Mouse (Mus musculus): ENCODE results near the gene Hist1h2bl. TPM values are rescaled to one million over a fixed set of nuclear protein-coding genes. Genes with fewer than 3 reads are reported as not detected.

The Hist1h2bl gene
- polyA plus RNA-seq, 1 experiment from 2014 or later = 1.7 TPM

DNA sequence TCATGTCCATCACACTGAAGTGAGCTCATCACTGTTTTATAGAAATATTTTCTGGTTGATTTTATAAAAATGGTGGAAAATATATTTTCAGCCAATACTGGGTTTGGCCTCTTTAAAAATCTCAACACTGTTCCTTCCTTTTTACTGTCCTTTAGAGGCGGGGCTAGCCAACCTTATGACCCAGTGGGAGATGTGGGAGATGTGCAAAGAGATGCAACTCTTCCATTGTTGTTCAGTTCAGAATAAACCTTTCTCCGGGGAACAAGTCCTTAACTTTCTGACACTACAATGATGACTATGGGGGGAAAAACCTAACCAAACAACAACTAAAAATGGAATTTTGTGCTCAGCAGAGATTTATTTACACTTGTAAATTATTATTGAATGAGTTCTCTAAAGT is 38.6 kb downstream of the Hist1h2bl start, which contains the start of gene Olfr1360:
Gene Olfr1360 (minus strand): TSS at position 101 of the 400 bp plus-strand sequence.
- H3K4me2 ChIP-seq (replicated peaks) = no peak within 1 kb of the TSS
- H3K27me3 ChIP-seq (replicated peaks) = no peaks in the 10 kb centered on the region
- no peaks in the 10 kb centered on the region for H3K4me1 ChIP-seq
- no peak for ATAC-seq (ENCODE audit: low FRiP score, low read depth)
- H3K9ac ChIP-seq = no peak within 1 kb of the TSS
- no peaks in the 10 kb centered on the region for H3K9me3 ChIP-seq
- H3K4me3 ChIP-seq = no peak within 1 kb of the TSS
- 75% methylated on average over 2 of the region's 2 CpGs for WGBS
- no peak within 1 kb of the TSS for H3K27ac ChIP-seq
- no peaks in the 10 kb centered on the region for H3K36me3 ChIP-seq

Small RNA genes lying within 50 kb of the gene (microRNA-seq; reads per million reads assigned to microRNA genes)
- gene Gm44357 (not detected), gene Gm44367 (not detected), gene Gm44454 (not detected)

Other genes with a start within 250 kb of the Hist1h2bl start
- 2.2 and 2.5 TPM in 2 replicates for gene Nkapl, start 247.6 kb downstream of the Hist1h2bl start, polyA plus RNA-seq (2016; fragmentation: Nextera tagmentation; extraction: Ambion mirVana)
- 6.0 and 6.2 TPM in 2 replicates for gene Zkscan4, start 237.2 kb downstream of the Hist1h2bl start, polyA plus RNA-seq (2016; fragmentation: Nextera tagmentation; extraction: Ambion mirVana)
- not detected in 2 replicates for gene Gm10065, start 236.7 kb downstream of the Hist1h2bl start, polyA plus RNA-seq (2016; fragmentation: Nextera tagmentation; extraction: Ambion mirVana)
- gene AK157302, start 220.9 kb downstream of the Hist1h2bl start, polyA plus RNA-seq (2016; fragmentation: Nextera tagmentation; extraction: Ambion mirVana) = 0.19 and 0.40 TPM in 2 replicates
- 2.4 and 3.0 TPM in 2 replicates for gene Gm11273, start 214.7 kb downstream of the Hist1h2bl start, polyA plus RNA-seq (2016; fragmentation: Nextera tagmentation; extraction: Ambion mirVana)
- gene Zkscan8, start 185.0 kb downstream of the Hist1h2bl start, polyA plus RNA-seq (2016; fragmentation: Nextera tagmentation; extraction: Ambion mirVana) = 5.9 and 6.8 TPM in 2 replicates
- 0.14 TPM in 2 replicates for gene Olfr1366, start 173.3 kb downstream of the Hist1h2bl start, polyA plus RNA-seq (2016; fragmentation: Nextera tagmentation; extraction: Ambion mirVana)
- gene Olfr1535, start 156.2 kb downstream of the Hist1h2bl start, polyA plus RNA-seq (2016; fragmentation: Nextera tagmentation; extraction: Ambion mirVana) = 0.06 TPM in 1 of 2 replicates, not detected in the other
- gene Olfr1364, start 134.4 kb downstream of the Hist1h2bl start, polyA plus RNA-seq (2016; fragmentation: Nextera tagmentation; extraction: Ambion mirVana) = not detected in 2 replicates
- gene Olfr1362, start 102.1 kb downstream of the Hist1h2bl start, polyA plus RNA-seq (2016; fragmentation: Nextera tagmentation; extraction: Ambion mirVana) = not detected in 2 replicates
- gene Olfr11, start 73.6 kb downstream of the Hist1h2bl start, polyA plus RNA-seq (2016; fragmentation: Nextera tagmentation; extraction: Ambion mirVana) = not detected in 2 replicates
- not detected in 2 replicates for gene Olfr1361, start 52.8 kb downstream of the Hist1h2bl start, polyA plus RNA-seq (2016; fragmentation: Nextera tagmentation; extraction: Ambion mirVana)
- not detected in 2 replicates for gene Olfr1360, start 38.7 kb downstream of the Hist1h2bl start, polyA plus RNA-seq (2016; fragmentation: Nextera tagmentation; extraction: Ambion mirVana)
- gene Olfr1359, start 18.0 kb downstream of the Hist1h2bl start, polyA plus RNA-seq (2016; fragmentation: Nextera tagmentation; extraction: Ambion mirVana) = not detected in 2 replicates
- gene Hist1h2ai, start 279 bp upstream of the Hist1h2bl start, polyA plus RNA-seq (2016; fragmentation: Nextera tagmentation; extraction: Ambion mirVana) = 16.2 and 34.8 TPM in 2 replicates
- 14.0 and 17.0 TPM in 2 replicates for gene Hist1h3h, start 1.5 kb upstream of the Hist1h2bl start, polyA plus RNA-seq (2016; fragmentation: Nextera tagmentation; extraction: Ambion mirVana)
- 2.9 and 4.4 TPM in 2 replicates for gene Hist1h2bm, start 5.9 kb upstream of the Hist1h2bl start, polyA plus RNA-seq (2016; fragmentation: Nextera tagmentation; extraction: Ambion mirVana)
- gene Hist1h4j, start 18.9 kb upstream of the Hist1h2bl start, polyA plus RNA-seq (2016; fragmentation: Nextera tagmentation; extraction: Ambion mirVana) = 0.87 and 1.6 TPM in 2 replicates
- 0.96 and 2.4 TPM in 2 replicates for gene Hist1h4k, start 34.4 kb upstream of the Hist1h2bl start, polyA plus RNA-seq (2016; fragmentation: Nextera tagmentation; extraction: Ambion mirVana)
- 18.4 and 29.6 TPM in 2 replicates for gene Hist1h2ak, start 37.7 kb upstream of the Hist1h2bl start, polyA plus RNA-seq (2016; fragmentation: Nextera tagmentation; extraction: Ambion mirVana)
- 2.0 and 3.0 TPM in 2 replicates for gene Hist1h2bn, start 38.0 kb upstream of the Hist1h2bl start, polyA plus RNA-seq (2016; fragmentation: Nextera tagmentation; extraction: Ambion mirVana)
- gene Hist1h1b, start 64.5 kb upstream of the Hist1h2bl start, polyA plus RNA-seq (2016; fragmentation: Nextera tagmentation; extraction: Ambion mirVana) = 13.1 and 26.4 TPM in 2 replicates
- 97.6 and 126 TPM in 2 replicates for gene Hist1h3i, start 67.2 kb upstream of the Hist1h2bl start, polyA plus RNA-seq (2016; fragmentation: Nextera tagmentation; extraction: Ambion mirVana)
- gene Hist1h2an, start 71.1 kb upstream of the Hist1h2bl start, polyA plus RNA-seq (2016; fragmentation: Nextera tagmentation; extraction: Ambion mirVana) = 7.9 and 9.0 TPM in 2 replicates
- 0.68 and 1.7 TPM in 2 replicates for gene Hist1h2bp, start 71.3 kb upstream of the Hist1h2bl start, polyA plus RNA-seq (2016; fragmentation: Nextera tagmentation; extraction: Ambion mirVana)
- gene Hist1h2bq, start 94.1 kb upstream of the Hist1h2bl start, polyA plus RNA-seq (2016; fragmentation: Nextera tagmentation; extraction: Ambion mirVana) = 17.1 and 26.1 TPM in 2 replicates
- gene Hist1h2ao, start 94.3 kb upstream of the Hist1h2bl start, polyA plus RNA-seq (2016; fragmentation: Nextera tagmentation; extraction: Ambion mirVana) = not detected in 2 replicates
- gene Hist1h4m, start 95.6 kb upstream of the Hist1h2bl start, polyA plus RNA-seq (2016; fragmentation: Nextera tagmentation; extraction: Ambion mirVana) = not detected in 2 replicates
- 11.4 and 12.4 TPM in 2 replicates for gene Hist1h4n, start 116.1 kb upstream of the Hist1h2bl start, polyA plus RNA-seq (2016; fragmentation: Nextera tagmentation; extraction: Ambion mirVana)
- gene Hist1h2ap, start 117.4 kb upstream of the Hist1h2bl start, polyA plus RNA-seq (2016; fragmentation: Nextera tagmentation; extraction: Ambion mirVana) = 3,361 and 3,805 TPM in 2 replicates
- 18.7 and 25.8 TPM in 2 replicates for gene Hist1h2br, start 117.6 kb upstream of the Hist1h2bl start, polyA plus RNA-seq (2016; fragmentation: Nextera tagmentation; extraction: Ambion mirVana)
- gene Zfp184, start 229.0 kb upstream of the Hist1h2bl start, polyA plus RNA-seq (2016; fragmentation: Nextera tagmentation; extraction: Ambion mirVana) = 19.1 and 19.4 TPM in 2 replicates

Measured in neural tube, embryonic 12.5 days (tissue).